Mouse (Mus musculus) embryonic facial prominence, embryonic 15.5 days (tissue): ENCODE results near the gene Snx6. TPM values are rescaled to one million over a fixed set of nuclear protein-coding genes. Genes with fewer than 3 reads are reported as not detected.
"Not testable (repeated sequence)": the region's sequence is repeated elsewhere in the genome, so short reads cannot be mapped to it uniquely, and the experiment has no call there.

Source experiments
- ATAC-seq: fragments of 200-750 bp; cut with Nextera tagmentation; 2 replicates; pipeline ENCODE4 v1.8.0; 2017; ENCODE audit warnings: low read depth, moderate TSS enrichment; ENCODE audit not compliant: insufficient number of reproducible peaks, low FRiP score, low TSS enrichment
- H3K27ac ChIP-seq: fragments of 300-500 bp; sonication (generic); replicated peaks from 2 replicates; pipeline ENCODE4 v1.5.1; 2015; ENCODE audit warnings: mild to moderate bottlenecking, inconsistent platforms
- H3K27me3 ChIP-seq: fragments of 300-500 bp; sonication (generic); 2 replicates; pipeline ENCODE4 v1.6.1; 2015; ENCODE audit warnings: inconsistent platforms
- H3K36me3 ChIP-seq: fragments of 300-500 bp; sonication (generic); 2 replicates; pipeline ENCODE4 v1.6.1; 2015; ENCODE audit warnings: mild to moderate bottlenecking, inconsistent platforms
- H3K4me1 ChIP-seq: fragments of 300-500 bp; sonication (generic); 2 replicates; pipeline ENCODE4 v1.6.1; 2015; ENCODE audit warnings: inconsistent platforms
- H3K4me2 ChIP-seq: fragments of 300-500 bp; sonication (generic); replicated peaks from 2 replicates; pipeline ENCODE4 v1.6.1; 2015; ENCODE audit warnings: mild to moderate bottlenecking, inconsistent platforms
- H3K4me3 ChIP-seq: fragments of 300-500 bp; sonication (generic); replicated peaks from 2 replicates; pipeline ENCODE4 v1.5.1; 2015; ENCODE audit warnings: mild to moderate bottlenecking, inconsistent platforms
- H3K9ac ChIP-seq: fragments of 300-500 bp; sonication (generic); 2 replicates; pipeline ENCODE4 v1.6.1; 2015; ENCODE audit warnings: inconsistent platforms
- H3K9me3 ChIP-seq: fragments of 300-500 bp; sonication (generic); replicated peaks from 2 replicates; pipeline ENCODE4 v1.6.1; 2016; ENCODE audit warnings: inconsistent platforms
- WGBS: fragments of 180-500 bp; shearing (Covaris S2); methylation state at CpG from one replicate; pipeline ENCODE4 v1.1.7; 2015; 5-methylcytosine and 5-hydroxymethylcytosine counted together
- polyA plus RNA-seq: library from polyadenylated mRNA; unstranded; fragments of >200 nt; fragmentation: Nextera tagmentation; extraction: Ambion mirVana; gene quantifications from 2 replicates; pipeline ENCODE4 v1.2.1, GENCODE M21; 2015

Snx6 gene
- polyA plus RNA-seq, 1 experiment from 2014 or later: 163 TPM

DNA sequence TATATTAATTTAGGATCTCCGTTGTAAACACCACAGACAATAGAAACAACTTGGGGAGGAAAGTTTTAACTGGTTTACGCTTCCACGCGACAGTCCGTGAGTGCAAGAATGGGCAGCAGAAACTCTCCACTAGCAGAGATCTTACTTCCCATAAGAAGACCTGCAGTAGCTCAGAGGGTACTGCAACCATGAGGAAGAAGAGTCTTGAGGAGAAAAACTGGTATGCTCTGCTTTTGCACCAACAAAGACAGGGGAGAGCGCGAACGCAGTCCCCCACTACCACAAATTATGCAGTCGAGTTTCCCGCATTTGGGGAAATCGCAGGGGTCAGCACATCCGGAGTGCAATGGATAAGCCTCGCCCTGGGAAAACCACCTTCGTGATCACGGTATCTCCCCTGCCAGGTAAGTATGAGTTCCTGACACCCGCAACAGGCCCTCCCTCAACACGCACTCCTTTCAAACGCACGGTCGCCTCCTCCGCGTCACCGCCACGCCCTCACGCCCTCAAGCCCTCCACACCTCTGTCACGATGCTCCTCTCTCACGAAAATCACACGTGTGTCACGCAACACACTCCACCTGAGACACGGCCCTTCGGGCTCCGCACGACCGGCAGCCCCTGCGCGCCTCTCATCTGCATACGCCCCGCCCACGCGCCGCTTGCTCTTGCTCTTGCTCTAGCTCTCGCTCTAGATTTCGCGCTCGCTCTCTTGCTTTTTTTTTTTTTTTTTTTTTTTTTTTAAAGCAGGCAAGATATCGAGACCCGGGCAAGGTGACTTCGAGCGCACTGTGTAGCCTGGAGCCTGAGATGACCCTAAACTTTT, 61.0 kb downstream of the Snx6 start:
- H3K27ac ChIP-seq, H3K27me3 ChIP-seq, H3K9me3 ChIP-seq, H3K9ac ChIP-seq, H3K4me3 ChIP-seq, H3K4me1 ChIP-seq, H3K4me2 ChIP-seq, H3K36me3 ChIP-seq: not testable (repeated sequence)
- WGBS: 0% methylated on average over 8 of the region's 49 CpGs
- ATAC-seq: peak; percentile 69

DNA sequence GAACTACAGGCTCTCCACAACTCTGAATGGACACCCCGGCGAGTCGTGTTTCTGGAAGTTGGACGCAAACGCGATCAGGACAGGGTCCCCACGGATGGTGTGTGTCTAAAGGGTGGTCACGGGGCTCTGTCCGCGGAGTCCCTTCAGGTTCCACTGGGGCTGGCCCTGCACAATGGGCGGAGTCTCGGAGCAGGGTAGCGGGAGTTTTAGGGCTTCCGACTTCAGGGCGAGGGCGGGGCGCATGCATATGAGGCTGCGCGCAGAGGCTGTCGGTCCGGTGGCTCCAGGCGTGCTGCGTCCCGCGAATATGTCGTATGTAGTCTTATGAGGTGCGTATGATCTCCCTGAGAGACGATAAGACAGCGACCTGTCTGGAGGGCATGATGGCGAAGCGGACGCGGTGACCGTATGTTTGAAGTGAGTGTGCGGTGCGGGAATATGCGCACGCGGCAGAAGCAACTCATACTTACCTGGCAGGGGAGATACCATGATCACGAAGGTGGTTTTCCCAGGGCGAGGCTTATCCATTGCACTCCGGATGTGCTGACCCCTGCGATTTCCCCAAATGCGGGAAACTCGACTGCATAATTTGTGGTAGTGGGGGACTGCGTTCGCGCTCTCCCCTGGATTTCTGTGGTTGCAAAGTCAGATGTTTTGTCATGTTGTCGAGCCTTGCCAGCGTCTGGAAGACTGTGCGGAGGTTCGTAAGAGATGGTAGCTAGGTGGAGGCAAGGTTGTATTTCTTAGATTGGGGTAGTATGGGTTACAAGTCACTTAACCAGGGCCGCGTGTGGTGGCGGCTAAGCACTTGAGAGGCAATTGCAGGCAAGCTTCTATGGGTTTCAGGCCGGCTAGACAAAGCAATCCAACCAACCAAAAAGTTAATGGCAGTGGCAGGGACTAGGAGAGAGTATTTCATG, 66.1 kb downstream of the Snx6 start:
- H3K9me3 ChIP-seq, H3K9ac ChIP-seq, H3K27ac ChIP-seq, H3K4me1 ChIP-seq, H3K4me3 ChIP-seq, H3K4me2 ChIP-seq, H3K36me3 ChIP-seq, H3K27me3 ChIP-seq: not testable (repeated sequence)
- peak; percentile 92 for ATAC-seq
- WGBS: no CpG with 5 or more reads among the region's 56 CpGs

DNA sequence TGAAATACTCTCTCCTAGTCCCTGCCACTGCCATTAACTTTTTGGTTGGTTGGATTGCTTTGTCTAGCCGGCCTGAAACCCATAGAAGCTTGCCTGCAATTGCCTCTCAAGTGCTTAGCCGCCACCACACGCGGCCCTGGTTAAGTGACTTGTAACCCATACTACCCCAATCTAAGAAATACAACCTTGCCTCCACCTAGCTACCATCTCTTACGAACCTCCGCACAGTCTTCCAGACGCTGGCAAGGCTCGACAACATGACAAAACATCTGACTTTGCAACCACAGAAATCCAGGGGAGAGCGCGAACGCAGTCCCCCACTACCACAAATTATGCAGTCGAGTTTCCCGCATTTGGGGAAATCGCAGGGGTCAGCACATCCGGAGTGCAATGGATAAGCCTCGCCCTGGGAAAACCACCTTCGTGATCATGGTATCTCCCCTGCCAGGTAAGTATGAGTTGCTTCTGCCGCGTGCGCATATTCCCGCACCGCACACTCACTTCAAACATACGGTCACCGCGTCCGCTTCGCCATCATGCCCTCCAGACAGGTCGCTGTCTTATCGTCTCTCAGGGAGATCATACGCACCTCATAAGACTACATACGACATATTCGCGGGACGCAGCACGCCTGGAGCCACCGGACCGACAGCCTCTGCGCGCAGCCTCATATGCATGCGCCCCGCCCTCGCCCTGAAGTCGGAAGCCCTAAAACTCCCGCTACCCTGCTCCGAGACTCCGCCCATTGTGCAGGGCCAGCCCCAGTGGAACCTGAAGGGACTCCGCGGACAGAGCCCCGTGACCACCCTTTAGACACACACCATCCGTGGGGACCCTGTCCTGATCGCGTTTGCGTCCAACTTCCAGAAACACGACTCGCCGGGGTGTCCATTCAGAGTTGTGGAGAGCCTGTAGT, 76.4 kb downstream of the Snx6 start:
- WGBS: no CpG with 5 or more reads among the region's 56 CpGs
- not testable (repeated sequence) for H3K27ac ChIP-seq, H3K4me3 ChIP-seq, H3K9ac ChIP-seq, H3K27me3 ChIP-seq, H3K36me3 ChIP-seq, H3K4me1 ChIP-seq, H3K4me2 ChIP-seq, H3K9me3 ChIP-seq
- ATAC-seq: peak; percentile 92

DNA sequence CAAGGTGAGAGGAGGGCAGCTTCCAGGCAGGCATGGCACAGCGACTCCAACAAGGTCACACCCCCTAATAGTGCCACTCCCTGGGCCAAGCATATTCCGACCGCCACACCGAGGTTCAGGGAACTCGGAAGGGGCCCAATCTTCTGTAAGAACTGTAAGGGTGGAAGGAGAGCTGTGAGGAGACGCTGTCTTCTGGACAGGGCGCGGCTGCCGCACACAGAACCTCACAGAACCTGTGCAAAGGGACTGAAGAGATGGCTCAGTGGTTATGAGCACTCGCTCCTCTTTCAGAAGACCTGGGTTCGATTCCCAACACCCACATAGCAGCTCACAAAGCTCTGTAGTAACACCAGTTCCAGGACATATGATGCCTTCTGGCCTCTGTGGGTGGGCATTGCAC, 78.0 kb downstream of the Snx6 start:
- WGBS: 80% methylated on average over 4 of the region's 11 CpGs
- H3K4me2 ChIP-seq, H3K4me1 ChIP-seq, ATAC-seq, H3K4me3 ChIP-seq, H3K9me3 ChIP-seq, H3K9ac ChIP-seq, H3K27ac ChIP-seq, H3K27me3 ChIP-seq, H3K36me3 ChIP-seq: not testable (repeated sequence)

DNA sequence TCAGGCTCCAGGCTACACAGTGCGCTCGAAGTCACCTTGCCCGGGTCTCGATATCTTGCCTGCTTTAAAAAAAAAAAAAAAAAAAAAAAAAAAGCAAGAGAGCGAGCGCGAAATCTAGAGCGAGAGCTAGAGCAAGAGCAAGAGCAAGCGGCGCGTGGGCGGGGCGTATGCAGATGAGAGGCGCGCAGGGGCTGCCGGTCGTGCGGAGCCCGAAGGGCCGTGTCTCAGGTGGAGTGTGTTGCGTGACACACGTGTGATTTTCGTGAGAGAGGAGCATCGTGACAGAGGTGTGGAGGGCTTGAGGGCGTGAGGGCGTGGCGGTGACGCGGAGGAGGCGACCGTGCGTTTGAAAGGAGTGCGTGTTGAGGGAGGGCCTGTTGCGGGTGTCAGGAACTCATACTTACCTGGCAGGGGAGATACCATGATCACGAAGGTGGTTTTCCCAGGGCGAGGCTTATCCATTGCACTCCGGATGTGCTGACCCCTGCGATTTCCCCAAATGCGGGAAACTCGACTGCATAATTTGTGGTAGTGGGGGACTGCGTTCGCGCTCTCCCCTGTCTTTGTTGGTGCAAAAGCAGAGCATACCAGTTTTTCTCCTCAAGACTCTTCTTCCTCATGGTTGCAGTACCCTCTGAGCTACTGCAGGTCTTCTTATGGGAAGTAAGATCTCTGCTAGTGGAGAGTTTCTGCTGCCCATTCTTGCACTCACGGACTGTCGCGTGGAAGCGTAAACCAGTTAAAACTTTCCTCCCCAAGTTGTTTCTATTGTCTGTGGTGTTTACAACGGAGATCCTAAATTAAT, 81.5 kb downstream of the Snx6 start:
- H3K4me1 ChIP-seq, H3K36me3 ChIP-seq, H3K9ac ChIP-seq, H3K4me3 ChIP-seq, H3K27me3 ChIP-seq, H3K4me2 ChIP-seq, H3K27ac ChIP-seq, H3K9me3 ChIP-seq: not testable (repeated sequence)
- WGBS: 0% methylated on average over 4 of the region's 48 CpGs
- peak; percentile 55 for ATAC-seq

DNA sequence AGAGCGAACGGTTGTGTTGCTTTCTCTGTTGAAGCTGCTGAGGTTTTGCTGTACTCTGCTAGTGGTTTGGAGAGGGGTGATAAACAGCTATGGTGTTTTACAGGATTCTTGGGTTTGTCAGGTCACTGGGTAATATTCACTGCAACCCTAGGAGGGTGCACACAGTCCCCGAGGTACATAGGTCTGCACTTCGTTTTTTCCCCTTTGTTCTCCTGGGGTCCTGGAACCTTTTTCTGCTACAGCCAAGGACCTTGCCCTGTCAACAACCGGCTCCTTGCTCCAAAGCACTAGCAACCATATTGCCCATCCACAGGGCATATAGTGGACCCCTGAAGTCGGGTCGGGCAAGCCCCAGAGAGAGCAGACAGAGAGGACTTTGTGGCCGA, 85.0 kb downstream of the Snx6 start:
- H3K27ac ChIP-seq, H3K4me3 ChIP-seq, H3K27me3 ChIP-seq, H3K36me3 ChIP-seq, H3K4me1 ChIP-seq, H3K4me2 ChIP-seq, H3K9me3 ChIP-seq, H3K9ac ChIP-seq: not testable (repeated sequence)
- WGBS: 1% methylated on average over 4 of the region's 8 CpGs
- ATAC-seq: peak; percentile 86

DNA sequence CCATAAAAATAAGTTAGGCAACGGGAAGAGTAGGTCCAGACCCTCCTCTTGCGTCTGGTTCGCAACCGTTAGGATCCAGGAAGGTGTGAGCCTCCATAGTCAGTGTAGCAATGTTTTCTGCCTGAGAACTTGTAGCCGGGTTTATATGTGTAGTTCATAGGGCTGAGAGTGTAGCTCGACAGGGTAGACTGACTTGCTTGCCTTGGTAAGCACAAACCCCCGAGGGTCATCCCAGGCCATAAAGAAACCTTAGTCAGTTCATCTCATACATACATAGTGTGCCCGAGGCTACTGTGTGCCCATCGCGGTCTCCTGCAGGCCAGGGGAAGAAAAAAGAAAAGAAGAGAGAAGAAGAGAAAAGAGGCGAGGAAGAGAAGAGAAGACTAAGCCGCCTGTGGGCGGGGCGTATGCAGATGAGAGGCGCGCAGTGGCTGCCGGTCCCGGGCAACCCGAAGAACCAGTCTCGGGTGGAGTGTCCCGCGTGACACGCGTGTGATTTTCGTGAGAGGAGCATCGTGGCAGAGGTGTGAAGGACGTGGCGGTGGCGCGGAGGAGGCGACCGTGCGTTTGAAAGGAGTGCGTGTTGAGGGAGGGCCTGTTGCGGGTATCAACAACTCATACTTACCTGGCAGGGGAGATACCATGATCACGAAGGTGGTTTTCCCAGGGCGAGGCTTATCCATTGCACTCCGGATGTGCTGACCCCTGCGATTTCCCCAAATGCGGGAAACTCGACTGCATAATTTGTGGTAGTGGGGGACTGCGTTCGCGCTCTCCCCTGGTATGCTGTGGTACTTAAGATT, 85.6 kb downstream of the Snx6 start:
- H3K4me1 ChIP-seq, H3K9ac ChIP-seq, H3K4me2 ChIP-seq, H3K27me3 ChIP-seq, H3K9me3 ChIP-seq, H3K27ac ChIP-seq, H3K36me3 ChIP-seq: not testable (repeated sequence)
- under 1% methylated on average over 13 of the region's 44 CpGs for WGBS
- peak; percentile 44 for ATAC-seq
- peak overlapping the region; percentile 26; the same call in 1 of the 2 replicates for H3K4me3 ChIP-seq

DNA sequence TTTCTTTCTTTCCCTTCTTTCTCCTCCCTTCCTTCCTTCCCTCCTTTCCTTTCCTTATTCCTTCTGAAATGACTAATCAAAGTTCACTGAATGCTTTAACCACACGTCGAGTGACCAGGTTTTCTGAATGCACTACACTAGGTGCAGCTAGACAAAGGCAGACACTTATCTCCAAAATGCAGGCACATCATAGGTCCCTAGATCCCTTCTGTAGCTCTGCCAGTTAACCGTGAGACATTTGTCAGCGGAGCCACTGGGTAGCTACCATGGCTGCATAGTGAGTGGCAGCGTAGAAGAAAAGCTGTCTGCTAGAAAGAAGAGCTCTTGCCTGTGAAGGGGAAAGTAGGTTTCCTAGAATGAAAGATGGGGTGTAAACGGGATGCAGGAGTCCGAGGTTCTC, 96.1 kb downstream of the Snx6 start:
- 83% methylated on average over 7 of the region's 7 CpGs for WGBS

DNA sequence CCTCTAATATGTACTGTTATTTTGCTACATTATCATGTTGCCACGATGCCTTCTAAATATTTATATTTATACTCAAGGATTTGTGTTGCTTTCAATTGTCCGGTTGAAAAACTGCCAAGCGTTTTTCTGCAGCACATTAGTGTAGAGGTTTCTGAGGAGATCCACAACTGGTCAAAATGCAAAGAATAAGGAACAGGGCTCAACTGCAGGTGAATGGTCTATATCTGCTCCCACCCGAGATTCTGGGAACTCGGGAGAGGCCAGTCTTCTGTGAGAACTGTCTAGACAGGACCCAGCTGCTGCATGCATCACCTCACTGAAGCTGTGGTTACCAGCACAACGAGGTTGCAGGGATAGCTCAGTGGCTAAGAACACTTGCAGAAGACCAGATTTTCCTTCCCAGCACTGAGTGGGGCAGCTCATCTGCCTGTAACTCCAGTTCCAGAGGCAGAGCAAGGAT, 97.7 kb downstream of the Snx6 start:
- peaks cover 7% of the 10 kb centered on the region for H3K4me1 ChIP-seq
- ATAC-seq: no peak
- no peaks in the 10 kb centered on the region for H3K9me3 ChIP-seq
- no peaks in the 10 kb centered on the region for H3K27me3 ChIP-seq
- peaks cover under 1% of the 10 kb centered on the region; the same call in 1 of the 2 replicates for H3K36me3 ChIP-seq
- H3K9ac ChIP-seq: no peak overlapping the region
- peak overlapping the region; percentile 31; the same call in 1 of the 2 replicates for H3K27ac ChIP-seq
- no peak overlapping the region for H3K4me3 ChIP-seq
- no peak overlapping the region for H3K4me2 ChIP-seq
- 46% methylated on average over 6 of the region's 6 CpGs for WGBS

More for the DNA sequence above, 96.1 kb downstream of the Snx6 start:
- Histone ChIP-seq H3K27me3 (no peaks in the 10 kb centered on the region), H3K9ac (no peak overlapping the region), H3K4me1 (peaks cover 6% of the 10 kb centered on the region), H3K27ac (no peak overlapping the region), H3K4me2 (no peak overlapping the region), H3K9me3 (no peaks in the 10 kb centered on the region), H3K4me3 (no peak overlapping the region), H3K36me3 (no peaks in the 10 kb centered on the region)
- no peak for ATAC-seq
